Mouse (Mus musculus): ENCODE results near the gene Rln1.
A peak's percentile ranks its signal among the peaks of the same experiment; 100 is the strongest.

Gene Rln1

DNA sequence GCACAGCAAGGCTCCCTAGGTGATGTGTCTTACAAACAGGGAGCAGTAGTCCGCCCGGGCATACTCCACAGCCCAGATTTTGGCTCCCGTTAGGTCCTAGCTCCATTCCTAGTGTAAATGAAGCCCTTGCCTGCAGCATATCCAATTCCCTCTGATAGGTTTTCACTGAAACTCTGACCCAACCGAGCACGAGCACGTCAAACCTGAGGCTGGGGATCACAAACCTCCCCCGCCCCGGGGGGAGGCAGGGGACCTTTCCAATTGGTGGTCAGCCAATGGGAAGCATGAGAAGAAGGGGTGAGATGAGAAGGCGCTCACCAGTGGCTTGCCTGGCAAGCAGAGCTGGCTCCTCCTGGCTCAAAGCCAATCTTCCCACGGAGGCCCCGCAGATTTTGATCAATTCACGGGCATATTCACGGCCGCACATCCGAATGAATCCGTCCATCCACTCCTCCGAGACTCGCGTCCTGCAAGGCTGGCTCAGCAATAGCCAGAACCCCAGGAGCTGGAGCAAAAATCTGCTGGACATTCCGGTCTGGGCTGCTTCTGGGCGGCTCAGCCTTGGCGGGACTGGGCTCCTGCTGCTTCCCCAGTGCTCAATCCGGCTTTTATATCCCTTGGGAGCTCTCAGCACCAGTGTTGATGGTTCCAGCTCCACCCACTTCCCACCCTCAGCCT, at the start of gene Rln1:
TSS of gene Rln1 (minus strand) at position 603 of the 678 bp plus-strand sequence.
- no peak for DNase-seq (ENCODE audit: low spot score)

DNA sequence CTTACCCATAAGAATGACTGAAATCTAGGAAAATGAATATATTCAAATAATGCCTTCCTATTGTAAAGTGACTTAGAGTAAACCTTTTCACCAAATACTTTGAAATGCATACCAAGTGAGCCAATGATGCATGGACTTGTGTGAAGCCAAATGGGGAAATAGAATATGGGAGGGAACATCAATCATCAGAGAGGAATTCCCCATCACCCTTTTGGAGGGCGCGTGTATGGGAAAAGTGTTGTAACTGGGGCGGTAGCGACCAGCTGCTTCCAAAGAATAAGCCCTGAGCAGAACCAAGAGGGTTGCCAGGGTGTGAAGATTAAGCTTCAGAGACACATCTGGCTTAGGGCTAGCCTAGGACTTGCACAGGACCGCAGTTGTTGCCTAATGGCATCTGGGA, 48.9 kb upstream of the Rln1 start:
- no peak for DNase-seq (ENCODE audit: low spot score)

DNA sequence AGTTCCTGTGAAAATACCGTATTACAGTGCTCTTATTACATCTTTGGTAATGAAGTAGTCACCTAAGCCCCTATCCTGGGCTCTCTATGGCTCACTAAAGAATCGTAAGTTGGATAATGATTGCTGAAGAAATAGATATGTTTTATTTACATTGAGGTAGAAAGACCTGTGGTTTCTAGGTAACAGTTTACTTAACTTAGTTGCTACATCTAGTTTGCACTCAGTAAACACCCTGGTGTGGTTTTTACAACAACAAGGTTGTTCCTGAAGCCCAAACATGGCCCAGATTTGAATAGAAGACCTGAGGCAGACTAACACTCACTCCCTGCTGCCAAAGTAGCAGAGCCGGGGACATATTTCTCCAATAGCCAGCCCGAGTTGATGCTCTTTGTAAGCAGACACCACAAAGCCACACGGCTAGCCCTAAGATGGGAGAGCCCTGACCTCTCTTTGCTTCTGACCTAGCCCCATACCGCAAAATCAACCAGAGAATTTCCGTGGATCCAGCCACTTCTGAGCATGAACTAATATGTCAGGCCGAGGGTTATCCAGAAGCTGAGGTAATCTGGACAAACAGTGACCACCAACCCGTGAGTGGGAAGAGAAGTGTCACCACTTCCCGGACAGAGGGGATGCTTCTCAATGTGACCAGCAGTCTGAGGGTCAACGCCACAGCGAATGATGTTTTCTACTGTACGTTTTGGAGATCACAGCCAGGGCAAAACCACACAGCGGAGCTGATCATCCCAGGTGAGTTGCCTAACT, 45.6 kb upstream of the Rln1 start:
- DNase-seq (ENCODE audit: low spot score), result no peak

DNA sequence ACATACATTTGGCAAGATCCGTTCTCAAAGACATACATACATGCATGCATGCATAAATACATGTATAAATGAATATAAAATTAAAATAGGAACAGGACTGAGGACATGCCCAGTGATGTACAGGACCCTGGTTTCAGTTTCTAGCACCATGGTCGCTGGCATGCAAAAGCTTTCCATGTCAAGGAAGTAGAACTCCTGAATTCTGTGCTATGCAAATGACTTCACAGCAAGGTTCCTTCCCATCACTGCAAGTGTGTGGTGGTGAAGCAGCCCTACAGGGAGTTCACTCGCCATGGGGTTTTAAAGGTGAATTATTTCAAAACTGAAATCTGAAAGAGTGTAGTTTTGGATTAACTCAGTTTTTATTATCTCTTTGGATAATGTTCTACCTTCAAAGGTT, 41.9 kb upstream of the Rln1 start:
- no peak for DNase-seq (ENCODE audit: low spot score)

DNA sequence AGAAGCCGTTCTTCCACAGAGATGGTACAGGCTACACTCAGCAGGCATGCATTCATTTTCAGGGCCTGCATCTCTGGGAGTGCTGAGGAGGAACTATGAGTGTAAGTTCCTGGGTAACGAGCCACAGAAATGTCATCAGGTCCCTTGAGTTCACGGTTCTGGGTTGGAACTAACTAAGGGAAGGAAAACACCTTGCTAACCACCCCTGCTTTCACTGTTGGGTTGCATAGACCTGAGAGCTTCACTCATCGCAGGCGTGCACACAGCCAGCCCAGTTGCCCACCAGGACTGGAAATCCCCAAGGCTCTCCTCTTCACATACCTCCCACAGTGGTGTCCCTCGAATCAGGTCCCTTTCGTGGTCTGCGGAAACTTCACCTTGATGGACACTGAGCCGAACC, 40.5 kb upstream of the Rln1 start:
- no peak for DNase-seq (ENCODE audit: low spot score)

DNA sequence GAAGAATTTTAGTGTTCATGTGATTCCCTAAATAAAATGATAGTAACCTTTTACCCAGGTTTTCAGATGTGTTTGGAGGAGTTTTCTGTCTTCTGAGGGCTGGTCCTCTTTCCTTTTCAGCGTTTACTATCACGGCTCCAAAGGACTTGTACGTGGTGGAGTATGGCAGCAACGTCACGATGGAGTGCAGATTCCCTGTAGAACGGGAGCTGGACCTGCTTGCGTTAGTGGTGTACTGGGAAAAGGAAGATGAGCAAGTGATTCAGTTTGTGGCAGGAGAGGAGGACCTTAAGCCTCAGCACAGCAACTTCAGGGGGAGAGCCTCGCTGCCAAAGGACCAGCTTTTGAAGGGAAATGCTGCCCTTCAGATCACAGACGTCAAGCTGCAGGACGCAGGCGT, 39.0 kb upstream of the Rln1 start:
- DNase-seq (ENCODE audit: low spot score), result no peak

DNA sequence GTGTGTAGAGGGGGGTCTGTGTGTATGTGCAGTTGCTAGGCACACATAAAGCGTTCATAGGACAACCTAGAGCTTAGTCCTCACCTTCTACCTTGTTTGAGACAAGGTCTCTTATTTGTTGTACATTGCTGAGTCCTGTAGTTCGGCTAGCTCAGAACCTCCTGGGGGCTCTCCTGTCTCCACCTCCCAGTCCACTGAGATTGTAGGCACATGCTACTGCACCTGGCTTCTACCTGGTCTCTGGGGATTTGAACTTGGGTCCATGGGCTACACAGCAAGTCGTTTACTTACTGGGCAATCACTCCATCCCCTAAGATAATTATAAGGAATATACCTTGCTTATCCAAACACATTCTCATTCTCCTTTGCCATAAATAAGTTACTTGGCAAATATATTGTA, 38.2 kb upstream of the Rln1 start:
- no peak for DNase-seq (ENCODE audit: low spot score)

DNA sequence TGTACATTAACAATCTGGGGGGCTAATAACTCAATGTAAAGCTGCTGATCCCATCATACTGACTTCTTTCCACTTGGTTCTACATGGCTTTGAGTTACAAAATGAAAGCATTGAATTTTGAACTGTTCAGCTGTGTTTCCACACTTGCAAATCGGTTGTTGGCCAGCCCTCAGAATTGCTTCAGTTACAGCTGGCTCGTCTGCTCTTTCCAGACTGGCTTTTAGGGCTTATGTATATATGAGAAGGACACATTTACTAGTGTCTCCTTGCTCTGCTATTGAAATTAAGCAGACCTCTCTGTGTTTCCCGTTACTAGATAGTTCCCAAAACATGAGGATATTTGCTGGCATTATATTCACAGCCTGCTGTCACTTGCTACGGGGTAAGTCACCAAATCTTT, 37.7 kb upstream of the Rln1 start:
- DNase-seq (ENCODE audit: low spot score), result no peak

DNA sequence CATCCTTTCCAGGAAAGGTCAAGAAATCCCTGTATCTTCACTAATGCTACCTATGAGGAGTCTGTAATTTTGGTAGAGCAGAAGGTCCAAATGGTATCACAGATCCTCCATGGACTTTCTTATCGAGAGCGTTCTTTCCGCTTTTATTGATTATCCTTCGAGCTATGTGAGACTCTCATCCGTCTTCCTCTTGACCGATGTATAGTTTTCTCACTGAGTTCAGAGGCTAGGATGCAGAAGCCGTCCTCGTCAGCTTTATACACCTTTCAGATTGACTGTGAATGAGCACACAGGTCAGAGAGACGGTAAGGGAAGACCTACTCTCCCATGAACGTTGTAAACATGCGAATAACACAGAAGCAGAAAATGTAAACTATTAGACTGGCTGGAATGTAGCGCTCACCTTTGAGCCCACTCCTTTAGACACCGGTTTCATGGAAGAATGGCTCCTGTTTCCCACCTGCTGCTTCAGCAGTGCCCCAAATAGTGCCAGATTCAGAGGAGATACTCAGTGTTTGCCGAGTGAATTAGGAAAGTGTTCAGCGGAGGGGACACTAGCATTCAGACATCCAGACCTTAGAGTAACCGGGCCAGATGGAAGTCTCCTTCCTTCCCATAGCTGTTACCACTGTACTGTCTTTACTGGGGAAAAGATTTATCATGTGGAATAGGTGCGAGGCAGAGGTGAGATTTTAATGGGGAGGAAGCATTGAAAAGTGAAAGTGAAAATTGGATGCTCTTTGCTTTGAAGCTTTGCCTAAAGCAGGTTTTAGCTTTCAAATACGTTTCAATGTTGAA, 37.0 kb upstream of the Rln1 start:
- DNase-seq (ENCODE audit: low spot score), result no peak

DNA sequence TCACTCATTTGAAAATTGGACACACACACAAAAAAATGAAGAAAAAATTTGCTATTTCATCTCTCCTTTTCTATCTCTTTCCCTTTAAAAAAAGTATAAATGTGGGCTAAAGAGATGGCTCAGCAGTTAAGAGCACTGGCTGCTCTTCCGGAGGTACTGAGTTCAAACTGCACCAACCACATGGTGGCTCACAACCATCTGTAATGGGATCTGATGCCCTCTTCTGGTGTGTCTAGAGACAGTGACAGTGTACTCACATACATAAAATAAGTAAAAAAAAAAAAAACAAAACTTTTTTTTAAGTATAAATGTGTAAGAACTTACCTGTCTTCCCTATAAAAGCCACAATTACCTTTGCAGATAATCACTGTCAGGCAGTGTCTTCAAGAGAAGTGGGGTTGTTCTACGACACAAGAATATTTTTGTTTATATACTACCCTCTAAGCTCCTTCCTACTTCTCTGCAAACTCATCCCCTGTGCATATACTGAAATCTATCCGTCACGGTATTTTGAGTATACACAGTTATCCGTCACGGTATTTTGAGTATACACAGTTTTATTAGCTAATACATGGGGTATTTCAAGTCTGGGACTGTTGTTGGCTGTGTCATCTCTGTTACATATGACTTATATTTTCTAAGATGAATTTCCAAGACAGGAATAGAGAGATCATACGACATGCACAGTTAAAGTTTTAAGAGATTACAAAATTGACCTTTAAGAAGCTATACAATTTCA, 36.2 kb upstream of the Rln1 start:
- DNase-seq (ENCODE audit: low spot score), result no peak

DNA sequence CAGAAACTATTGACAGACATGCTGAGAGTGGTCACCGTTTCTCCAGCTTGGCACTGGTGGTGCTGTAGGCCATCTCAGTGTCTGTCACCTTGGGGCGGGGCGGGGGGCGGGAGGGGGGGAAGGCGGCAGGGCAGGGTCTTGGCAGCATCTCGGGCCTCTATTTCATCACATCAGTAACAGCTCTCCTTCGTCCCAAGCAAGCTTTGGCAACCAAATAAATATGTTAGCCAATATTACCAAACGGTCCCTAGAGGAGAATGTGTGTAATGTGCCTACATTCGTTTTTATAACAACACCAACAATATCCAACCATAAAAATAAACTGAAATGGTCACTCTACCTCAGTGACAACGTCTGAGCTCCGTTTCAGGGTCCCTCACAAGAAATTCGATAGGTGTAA, 35.6 kb upstream of the Rln1 start:
- no peak for DNase-seq (ENCODE audit: low spot score)

DNA sequence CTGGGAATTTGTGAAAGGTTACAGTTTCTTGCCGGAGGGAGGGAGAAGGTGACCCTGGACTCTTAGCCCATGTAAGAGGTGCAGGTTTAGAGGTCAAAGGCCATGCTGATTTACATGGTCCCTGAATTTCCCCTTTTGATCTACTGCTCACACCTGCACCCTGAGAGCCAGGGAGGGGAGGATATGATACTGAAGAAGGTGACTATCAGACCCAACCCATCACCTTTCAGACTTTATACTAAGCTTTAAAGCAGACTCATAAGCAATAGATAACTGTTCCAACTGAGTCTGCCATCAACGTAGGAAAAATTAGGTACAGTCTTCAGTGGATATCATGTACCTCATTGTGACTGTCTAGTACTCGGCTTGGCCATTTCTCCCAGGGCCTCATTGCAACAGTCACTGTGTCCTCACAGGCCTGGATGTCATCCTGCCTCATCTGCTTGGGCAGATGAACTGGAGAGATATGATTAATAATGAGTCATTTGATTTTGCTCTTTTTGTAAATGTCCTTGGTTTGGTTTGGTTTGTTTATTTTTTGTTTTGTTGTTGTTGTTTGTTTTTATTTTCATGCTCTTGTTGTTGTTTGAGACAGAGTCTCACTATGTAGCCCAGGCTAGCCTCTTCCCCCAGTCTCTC, 34.3 kb upstream of the Rln1 start:
- DNase-seq (ENCODE audit: low spot score), result no peak

DNA sequence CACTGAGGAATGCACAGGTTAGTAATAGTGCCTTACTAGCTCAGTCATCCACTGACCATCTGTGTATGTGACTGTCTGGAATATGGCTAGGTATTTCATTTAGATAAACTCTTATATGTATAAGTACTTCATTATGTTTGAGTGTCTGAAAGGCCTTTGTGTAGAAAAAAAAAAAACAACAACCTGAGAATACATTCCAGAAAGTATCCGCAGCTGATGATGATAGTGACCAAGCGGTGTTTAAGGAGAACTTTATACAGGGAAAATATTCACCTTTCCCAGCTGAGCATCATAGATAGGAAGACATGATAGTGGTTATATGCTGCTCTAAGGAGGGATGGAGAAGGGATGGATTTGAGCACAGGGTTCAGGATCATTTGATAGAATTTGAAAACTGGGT, 33.6 kb upstream of the Rln1 start:
- no peak for DNase-seq (ENCODE audit: low spot score)

DNA sequence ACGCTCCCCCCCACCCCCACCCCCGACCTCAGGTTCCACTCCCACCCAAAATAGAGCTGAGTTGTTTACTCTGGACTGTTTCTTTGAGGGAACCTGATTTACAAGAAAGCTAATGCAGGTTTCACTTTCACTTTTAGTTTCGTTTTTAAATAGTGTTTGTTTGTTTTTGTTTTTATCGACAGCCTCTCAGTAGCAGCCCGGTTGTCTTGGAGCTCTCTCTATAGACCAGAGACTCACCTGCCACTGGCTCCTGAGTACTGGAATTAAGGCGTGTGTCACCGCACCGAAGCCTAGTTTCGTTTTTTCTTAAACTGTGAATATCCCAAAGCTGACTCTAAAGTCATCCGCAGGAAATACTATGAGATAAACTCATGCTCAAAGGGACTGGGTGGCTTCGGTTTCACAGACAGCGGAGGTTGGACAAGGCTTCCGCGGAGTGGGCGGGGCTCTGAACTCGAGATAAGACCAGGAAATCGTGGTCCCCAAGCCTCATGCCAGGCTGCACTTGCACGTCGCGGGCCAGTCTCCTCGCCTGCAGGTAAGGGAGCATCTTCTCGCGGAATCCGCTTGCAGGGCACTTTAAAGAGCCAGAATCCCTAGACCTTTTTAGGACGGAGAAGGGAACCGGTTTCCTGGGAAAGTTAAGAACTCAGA, 32.6 kb upstream of the Rln1 start, which contains the start of the genes Plgrkt and Cd274:
TSS of gene Plgrkt (minus strand) at position 422 of the 654 bp plus-strand sequence.
TSS of gene Cd274 (plus strand) at position 487 of the 654 bp plus-strand sequence.
- DNase-seq (ENCODE audit: low spot score), result peak; percentile 30

DNA sequence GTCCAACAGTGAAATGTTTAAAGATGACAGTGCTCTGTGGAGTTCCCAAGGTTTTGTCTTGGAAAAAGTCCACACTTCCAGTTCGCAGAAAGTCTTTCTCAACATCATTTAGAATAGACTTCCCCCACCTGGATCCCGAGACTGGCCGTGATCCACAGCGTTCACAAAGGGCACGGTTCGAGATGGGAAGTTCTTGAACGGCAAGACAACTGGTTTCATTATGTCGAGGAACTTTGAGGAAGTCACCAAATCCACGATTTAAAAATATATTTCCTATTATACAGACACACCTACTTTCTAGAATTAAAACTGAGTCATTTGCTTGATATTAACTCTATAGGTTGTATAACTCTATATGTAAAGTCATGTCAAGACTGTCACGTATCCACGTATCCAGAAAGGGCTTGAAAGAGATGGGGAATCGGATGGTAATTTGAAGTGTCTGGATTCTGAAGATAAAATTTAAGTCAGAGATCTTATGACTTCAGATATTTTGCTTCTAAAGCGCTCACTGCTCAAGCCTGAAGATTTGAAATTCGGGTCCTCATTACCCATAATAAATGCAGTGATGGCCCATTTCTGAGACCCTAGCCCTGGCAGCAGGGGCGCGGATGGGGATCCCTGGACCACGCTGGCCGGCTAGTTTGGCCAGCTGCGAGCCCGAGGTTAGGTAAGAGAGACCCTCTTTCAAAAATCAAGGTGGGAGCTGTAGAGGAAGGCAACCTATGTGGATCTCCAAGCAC, 31.9 kb upstream of the Rln1 start:
- no peak for DNase-seq (ENCODE audit: low spot score)

DNA sequence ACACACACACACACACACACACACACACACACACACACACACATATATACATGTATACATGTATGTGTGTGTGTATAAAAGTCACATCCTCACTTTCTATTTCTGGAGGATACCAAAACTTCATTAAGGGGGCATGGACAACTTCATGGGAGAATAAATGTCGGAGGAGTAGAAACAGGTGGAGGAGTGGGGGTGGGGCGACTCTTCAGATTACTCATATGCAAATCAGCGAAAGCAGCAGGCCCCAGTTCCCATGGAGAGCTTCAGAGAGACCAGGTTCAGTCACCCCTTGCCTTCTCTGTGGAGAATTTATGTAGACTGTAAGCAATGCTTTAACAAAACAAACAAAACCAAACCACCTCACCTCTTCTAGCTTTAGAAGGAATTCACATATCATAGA, 30.6 kb upstream of the Rln1 start:
- DNase-seq (ENCODE audit: low spot score), result no peak

DNA sequence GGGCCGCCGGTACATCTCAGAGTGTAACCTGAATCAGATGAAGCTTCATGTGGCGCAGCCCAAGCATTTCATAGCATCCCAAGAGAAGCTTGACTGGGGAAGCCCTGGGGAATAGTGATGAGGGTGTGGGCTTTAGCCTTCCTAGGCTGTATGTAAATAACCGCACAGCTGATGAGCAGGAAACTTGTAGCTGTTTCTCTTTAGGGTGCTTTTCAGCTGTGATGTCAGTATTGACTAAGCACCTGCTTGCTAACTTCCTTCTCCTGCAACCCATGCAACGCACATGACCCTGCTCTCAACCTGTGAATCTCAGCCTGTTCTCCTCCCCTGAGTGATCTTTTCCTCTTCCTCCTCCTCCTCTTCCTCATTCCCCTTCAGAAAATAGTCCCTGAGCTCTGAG, 29.6 kb upstream of the Rln1 start:
- no peak for DNase-seq (ENCODE audit: low spot score)

DNA sequence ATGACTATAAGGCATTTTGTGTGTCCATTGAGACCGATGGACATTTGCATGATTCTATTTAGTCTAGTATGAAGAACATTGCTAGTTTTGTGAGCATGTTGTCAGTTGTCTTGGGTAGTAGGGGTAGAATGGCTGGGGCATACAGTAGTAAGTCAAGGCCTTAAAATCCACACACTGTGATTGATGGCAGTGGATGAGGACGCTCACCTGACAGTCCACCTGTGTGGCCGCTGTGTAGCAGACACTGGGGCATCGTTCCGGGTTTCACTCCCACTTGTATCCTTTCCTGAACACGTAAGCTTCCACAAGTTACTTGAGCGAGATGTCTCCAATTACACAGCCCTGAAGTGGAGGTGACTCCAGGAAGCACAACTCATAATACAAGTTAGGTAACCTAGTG, 29.1 kb upstream of the Rln1 start:
- DNase-seq (ENCODE audit: low spot score), result no peak

DNA sequence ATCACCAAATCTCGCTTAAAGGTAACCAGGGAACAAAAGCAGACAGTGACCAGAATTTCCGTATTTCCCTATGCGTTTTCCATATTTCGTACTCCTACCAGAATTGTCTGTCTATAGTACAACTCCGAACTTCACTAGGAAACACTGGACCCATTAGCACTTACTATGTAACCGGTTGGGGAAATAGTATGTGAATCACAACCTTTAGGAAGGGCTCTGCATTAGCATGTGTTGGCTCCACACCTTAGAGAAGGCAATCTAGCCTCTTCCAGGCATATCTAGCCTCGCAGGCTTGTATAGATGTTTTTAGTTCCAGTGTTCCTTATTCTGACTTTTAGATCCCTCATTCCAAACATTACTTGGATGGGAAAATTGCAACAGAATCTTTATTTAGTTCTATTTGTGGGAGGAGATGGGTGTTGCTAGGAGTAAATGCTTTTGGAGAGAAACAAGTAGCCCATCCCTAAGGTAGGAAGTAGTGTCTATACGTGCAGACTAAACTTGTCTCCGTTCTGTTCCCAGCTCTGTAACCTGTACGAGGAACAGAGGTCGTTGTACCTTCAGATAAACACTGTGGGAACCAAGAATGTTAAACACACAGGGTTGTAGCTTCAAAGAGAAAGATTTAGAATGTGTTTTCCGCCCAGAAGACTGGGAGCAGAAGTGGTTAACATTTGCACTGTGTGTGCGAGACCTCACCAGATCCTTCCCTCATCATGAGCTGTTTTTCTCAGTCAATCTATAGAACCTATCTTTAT, 27.9 kb upstream of the Rln1 start:
- DNase-seq (ENCODE audit: low spot score), result no peak

Measured in left cerebral cortex, adult 11 months (tissue).